Mouse (Mus musculus) right cerebral cortex, adult 18-20 months (tissue): Measurements from ENCODE around the gene Eif4a1.
"Not testable (repeated sequence)": the region's sequence is repeated elsewhere in the genome, so short reads cannot be mapped to it uniquely, and the experiment has no call there.

Source experiments
- DNase-seq: peaks from one replicate; pipeline ENCODE4 v3.0.0; 2022; ENCODE audit warnings: mixed read lengths

Gene Eif4a1

GRCm38 (mm10) chr11:69672211-69672706 lies at the start of gene Eif4a1:
TSS of gene Eif4a1 (minus strand) at chr11:69672423.
- peak; percentile 100 for DNase-seq

DNA sequence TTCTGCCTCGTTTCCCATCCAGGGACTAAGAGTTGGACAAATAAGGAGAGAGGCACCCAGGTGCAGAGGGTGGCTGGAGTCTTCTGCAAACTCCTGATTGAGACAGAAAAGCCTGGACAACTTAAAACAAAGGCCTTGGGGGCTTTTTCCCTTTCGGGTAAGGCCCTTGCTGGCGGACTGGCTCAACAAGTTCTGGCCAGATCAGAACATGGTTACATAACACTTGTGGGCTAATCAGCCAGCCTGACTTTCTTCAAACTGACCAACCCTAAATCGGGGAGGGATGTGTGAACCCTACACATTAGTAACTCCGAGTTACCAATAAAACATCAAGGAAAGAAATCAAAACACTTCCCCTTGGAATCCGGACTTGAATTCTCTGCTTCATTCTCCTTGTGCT lies 48.6 kb upstream of the Eif4a1 start:
- no peak for DNase-seq

- no peak for DNase-seq
These were observed 47.2 kb upstream of the Eif4a1 start for GRCm38 (mm10) chr11:69719423-69719822.

- no peak for DNase-seq
These were observed 46.4 kb upstream of the Eif4a1 start for GRCm38 (mm10) chr11:69718661-69719060.

DNA sequence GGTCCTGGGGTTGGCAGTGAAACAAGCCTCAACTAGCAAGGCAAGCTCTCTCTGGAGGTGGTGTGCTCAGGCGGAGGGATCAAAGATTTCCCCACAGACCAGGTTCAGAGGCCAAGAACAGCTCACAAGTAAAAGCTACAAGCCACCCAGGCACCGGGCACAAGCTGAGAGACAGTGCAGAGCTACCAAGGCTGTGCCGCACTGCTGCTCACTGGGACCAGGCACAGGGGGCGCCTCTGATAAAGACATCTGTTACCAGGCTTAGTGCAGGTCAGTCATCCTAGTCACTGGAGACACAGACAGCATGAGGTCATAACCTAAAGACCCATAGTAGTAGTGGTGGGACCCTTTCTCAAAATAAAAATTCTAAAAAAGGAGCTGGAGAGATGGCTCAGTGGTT lies 44.7 kb upstream of the Eif4a1 start:
- no peak for DNase-seq

- DNase-seq, result no peak
These were observed 43.7 kb upstream of the Eif4a1 start for GRCm38 (mm10) chr11:69715929-69716328.

DNA sequence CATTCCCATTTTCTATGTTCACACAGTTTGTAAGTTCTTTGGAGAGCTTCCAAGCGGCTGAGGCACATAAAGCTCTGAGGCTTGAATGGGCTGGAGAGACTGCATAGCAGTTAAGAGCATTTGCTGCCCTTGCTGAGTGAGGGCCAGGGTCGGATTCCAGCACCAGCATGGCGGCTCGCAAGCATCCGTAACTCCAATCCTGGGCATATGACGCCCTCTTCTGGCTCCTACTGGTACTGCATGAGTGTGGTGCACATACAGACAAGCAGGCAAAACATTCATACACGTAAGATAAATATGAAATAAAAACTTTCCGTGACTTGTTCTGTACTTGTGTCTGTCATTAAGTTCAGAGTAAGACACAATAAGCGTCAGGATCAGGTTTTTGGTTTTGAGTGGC lies 43.3 kb upstream of the Eif4a1 start:
- no peak for DNase-seq

DNA sequence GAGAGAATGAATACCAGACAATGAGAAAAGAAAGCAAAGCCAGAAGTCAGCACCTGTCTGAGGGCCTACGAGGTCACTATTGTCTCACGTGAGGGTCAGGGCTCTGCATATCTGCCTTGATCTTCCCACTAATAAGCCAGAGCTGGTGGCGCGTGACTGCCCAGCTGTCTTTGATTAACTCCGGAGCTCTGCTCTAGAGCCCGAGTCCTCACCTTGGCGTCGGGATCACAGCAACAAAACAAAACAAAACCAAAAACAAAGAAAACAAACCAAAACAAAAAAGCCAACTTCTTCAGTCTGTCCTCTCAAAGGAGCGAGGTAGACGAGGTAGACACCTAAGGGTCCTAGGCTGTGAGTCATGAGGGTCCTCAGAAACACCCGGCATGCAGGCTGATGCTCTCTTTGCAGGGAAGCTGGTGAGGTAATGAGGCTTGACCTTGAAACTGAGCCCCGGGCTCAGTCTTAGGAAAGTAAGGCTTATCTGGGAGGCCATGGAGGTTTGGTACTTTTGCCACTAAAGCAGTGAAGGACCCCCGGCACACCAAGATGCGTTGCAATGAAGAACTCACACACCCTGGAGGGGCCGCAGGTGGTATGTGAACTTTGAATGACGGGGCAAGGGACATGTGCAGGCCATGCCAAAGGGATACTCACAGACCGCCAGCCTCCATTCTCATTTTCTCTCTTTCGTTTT lies 42.6 kb upstream of the Eif4a1 start:
- DNase-seq, result no peak

GRCm38 (mm10) chr11:69712954-69713672 lies 40.9 kb upstream of the Eif4a1 start:
- DNase-seq, result no peak

DNA sequence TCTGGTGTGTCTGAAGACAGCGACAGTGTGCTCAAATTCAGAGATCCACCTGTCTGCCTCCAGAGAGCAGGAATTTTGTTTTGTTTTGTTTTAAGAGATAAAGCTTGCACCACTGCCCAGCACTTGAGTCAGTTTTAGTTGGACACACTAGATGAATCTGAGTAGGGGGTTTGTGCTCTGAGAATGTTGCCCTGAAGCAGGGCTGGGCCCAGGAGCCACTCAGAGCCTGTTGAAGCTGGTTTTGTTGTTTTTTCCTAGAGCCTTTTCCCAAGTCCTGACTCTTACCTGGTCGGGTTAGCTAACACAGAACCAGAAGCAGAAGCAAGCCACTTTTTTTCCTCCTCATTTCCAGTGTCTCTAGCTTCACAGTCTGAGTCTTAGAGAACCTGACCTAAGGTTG lies 38.9 kb upstream of the Eif4a1 start:
- DNase-seq, result no peak

- DNase-seq, result no peak
These were observed 38.2 kb upstream of the Eif4a1 start for GRCm38 (mm10) chr11:69710470-69710869.

GRCm38 (mm10) chr11:69709554-69710446 lies 37.6 kb upstream of the Eif4a1 start:
- DNase-seq, result no peak

DNA sequence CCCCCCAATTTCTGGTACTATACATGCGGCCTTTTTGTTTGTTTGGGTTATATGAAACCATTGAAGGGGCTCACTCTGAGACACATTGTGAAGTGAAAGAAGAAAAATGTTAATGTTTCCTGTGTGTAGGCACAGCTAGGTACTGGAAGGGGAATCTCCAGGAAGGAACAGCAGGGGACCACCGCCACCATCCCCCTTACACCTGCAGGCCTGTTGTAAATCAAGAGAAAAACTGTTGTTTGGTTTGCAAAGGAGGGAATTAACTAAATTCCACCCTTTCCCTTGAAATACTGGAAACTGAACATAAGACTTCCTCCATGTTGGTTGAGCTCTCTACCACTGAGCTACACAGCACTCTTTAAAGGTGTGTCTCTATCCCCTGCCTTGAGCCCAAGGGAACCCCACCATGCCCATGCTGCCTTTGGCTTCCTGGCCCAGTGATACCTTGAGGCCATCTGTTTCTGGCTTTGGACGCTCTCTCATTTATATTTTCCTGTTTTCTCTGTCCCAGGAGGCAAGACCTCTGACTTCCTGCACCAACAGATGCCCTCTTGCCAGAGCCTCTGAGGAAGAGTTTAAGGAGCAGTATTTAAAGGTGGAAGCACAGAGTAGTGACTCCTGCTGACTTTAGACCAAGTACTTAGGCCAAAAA lies 36.5 kb upstream of the Eif4a1 start:
- no peak for DNase-seq

DNA sequence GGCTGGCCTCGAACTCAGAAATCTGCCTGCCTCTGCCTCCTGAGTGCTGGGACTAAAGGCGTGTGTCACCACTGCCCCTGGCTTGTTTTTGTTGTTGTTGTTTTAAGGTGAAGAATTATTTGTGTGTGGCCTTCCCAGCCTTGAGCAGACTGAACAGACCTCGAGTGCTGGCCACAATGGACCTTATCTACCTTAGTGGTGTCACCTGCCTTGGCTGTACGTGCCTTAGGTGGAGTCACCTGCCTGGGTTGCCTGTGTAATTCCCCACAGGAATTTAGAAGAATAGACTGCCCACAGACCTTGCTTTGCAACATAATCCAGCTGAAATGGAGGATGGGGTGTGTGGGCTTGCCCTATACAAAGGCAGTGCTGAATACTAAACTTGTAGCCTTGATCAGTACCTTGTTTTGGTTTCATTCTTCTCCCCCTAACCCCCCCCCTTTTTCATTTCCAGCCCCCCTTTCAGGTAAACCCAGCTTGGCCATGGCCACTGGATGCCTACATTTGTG lies 35.7 kb upstream of the Eif4a1 start:
- no peak for DNase-seq

GRCm38 (mm10) chr11:69707480-69707847 lies 35.2 kb upstream of the Eif4a1 start:
- no peak for DNase-seq

GRCm38 (mm10) chr11:69706775-69707479 lies 34.7 kb upstream of the Eif4a1 start:
- peak; percentile 44 for DNase-seq

DNA sequence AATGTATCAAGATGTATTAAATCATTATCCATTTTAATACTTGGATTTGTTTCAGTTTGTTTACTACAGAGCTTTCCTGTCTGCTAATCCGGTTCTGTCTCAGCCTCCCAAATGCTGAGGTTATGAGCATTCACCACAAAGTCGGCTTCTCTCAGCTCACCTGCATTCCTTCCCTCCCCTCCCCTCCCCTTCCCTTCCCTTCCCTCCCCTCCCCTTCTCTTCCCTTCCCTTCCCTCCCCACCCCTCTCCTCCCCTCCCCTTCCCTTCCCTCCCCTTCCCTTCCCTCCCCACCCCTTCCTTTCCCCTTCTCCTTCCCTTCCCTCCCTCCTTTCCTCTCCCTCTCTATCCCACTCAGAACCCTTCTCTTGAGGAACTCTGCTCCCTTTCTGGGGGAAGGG lies 32.4 kb upstream of the Eif4a1 start:
- DNase-seq, result no peak

GRCm38 (mm10) chr11:69703814-69704612 lies 31.8 kb upstream of the Eif4a1 start:
- no peak for DNase-seq

GRCm38 (mm10) chr11:69703381-69703780 lies 31.2 kb upstream of the Eif4a1 start:
- DNase-seq, result not testable (repeated sequence)

GRCm38 (mm10) chr11:69702886-69703285 lies 30.7 kb upstream of the Eif4a1 start:
- DNase-seq, result not testable (repeated sequence)

DNA sequence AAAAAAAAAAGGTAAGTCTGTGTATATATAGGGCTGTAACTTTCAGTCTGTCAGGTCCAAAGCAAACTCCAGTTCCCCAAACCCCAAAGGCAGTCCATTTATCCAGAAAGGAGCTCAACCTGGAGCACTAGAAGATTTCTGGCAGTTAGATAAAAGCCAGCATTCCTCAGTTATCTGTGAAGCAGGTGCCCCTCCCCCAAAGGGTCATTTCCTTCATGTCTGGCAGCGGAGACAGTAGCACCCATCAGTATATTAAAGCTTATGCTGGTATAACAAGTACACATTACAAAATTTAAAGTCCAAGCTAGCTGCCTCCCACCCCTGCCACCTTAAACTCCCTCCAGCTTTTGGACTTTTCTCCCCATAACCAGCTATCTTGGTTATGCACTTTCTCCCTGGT lies 27.4 kb upstream of the Eif4a1 start:
- no peak for DNase-seq
